Mouse (Mus musculus) CD8-positive naive resting alpha-beta T cell, adult 2 months (primary cell): ENCODE data around the gene Mitf.

ENCODE experiments used
- DNase-seq, 2 experiments: peaks; one replicate each; pipeline ENCODE4 v3.0.0; 2022; ENCODE audit warnings: low read depth in 2 of 2, low spot score in 2 of 2

Mitf gene

DNA sequence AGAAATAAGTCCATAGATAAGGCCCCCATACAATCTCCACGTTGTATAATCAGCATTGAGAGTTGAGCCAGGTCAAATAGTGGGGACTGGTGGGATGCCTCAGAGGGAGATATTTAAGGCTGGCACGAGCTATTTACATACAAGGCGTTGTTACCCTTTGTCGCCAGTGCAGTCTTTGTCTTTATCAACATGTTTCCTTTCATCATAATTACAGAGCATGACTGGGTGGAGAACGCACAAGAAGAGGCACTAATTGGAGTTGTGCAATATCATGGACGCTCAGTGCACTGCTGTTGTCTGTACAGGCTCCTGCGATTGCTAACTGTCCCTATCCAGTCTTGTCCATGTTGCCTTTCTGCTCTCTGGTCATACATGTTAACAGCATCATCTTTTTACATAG is 15.0 kb downstream of the Mitf start:
- DNase-seq = no peak

DNA sequence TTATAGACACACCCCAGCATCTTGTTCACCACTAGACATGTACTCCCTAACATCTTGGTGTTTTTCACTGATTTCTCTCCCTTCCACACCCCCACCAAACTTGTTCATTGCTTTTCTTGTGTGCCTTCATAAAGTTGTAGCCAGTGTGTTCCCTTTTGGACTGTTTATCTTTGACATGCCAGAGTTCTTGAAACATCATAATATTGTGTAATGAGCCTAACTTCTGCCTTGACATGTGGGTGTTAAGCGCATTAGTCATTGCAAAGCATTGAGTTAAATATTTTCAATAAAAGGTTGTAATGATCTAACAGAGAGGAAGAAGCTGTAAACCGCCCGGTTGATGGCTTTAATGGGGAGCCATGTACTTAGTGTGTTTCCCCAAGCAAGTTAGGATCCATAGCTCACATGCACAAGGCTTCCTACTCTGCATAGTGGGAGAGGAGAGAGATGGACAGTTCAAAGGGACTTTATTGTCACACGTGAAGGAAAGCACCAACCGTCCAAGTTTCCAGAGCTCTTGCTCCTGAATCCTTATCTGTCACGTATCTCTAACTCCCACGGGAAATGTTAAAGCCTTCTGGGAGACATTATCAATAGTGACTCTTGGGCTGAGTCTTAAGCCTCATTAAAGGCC is 19.9 kb downstream of the Mitf start:
- no peak for DNase-seq

DNA sequence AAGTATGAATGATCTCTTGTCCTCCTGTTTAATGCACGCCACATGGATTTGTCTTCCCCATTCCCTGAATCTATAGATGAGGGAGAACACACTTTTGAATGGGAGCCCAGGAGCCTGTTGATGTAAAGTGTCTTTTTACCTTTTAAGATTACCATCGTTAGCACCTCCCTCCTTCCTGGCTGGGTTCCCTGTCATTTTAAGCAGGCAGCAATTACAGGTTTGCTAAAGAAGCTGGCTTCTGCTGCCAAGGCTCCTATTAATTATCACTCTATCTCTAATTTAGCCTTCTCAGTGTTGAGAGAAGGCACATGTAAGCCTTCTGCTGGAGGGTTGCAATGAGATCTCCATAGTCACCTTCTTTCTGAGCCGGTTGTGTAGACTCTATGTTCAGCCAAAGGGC is 21.2 kb downstream of the Mitf start:
- DNase-seq = no peak

DNA sequence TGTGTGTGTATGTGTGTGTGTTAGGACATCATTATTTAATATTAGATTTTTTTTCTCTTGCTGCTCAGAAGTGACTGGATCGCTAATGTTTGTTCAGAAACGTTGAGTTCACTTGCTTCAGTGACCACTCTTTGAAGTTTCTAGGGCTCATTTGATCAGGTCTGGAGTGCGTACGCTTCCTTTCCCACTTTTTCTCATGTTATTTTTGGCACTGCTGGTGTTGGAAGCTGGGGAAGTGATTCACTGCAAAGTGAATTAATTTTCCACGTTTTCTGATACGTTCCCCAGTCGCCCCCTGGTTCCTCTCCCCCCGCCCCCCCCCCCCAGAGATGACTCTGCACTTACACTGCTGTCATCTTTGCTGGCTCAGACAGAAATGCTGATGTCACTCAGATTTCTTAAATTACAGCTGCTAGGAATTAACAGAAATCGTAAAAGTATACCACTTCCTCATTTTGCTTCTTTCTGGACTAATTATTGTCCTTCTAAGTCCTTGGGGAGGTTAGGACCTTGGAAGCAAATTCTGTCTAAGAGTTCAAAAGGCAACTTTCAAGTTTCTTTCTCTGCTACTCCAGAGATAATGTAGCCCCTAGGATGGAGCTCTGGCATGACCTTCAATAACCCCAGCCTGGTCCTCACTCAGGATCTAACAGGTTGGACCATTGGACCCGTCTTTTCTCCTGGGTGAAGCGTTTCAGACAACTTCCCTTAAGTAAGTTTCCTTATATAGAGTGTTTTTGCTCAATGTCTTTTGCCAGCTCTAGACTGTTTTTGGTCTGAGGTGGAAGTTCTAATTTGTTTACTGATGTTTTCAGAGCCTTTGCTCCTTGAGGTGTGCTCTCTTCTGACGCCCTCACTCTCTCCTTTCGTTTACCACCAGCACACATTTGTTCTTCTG is 22.2 kb downstream of the Mitf start:
- no peak for DNase-seq

DNA sequence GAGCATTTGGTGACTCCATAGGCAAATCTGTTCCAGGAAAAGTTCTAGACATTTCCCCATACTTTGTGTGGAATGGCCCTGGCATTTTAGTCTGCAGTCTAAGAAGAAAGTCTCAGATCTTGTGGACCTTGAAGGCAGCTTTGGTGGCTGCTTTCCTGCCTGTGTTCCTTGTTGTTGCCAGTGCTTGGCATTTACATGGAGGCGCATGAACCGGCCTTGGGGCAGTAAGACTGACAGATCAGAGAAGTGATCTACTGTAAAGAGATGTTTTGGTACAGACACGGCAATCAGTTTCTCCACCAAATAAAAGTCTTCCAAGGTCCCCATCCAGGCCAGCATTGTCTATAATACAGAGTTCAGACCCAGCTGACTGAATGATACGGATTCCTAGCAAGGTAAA is 25.6 kb downstream of the Mitf start:
- DNase-seq = no peak

DNA sequence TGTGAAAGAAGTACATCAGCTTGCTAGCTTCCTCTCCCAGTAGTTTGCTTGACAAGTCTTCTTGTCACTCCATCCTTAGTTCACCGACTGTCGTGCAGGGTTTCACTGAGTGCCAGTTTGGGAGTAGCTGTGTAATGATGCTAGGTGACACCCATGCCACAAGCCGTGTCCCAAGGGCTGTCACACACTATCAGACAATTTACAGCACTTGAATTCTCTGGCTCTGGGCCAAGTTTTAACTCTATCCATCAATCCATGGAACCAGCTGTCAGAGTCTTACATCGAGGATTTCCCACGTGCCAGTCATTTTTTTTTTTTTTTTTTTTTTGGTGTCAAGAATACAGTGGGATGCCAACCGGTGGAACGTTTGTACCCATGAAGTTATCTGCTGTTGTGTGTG is 29.3 kb downstream of the Mitf start:
- no peak for DNase-seq

DNA sequence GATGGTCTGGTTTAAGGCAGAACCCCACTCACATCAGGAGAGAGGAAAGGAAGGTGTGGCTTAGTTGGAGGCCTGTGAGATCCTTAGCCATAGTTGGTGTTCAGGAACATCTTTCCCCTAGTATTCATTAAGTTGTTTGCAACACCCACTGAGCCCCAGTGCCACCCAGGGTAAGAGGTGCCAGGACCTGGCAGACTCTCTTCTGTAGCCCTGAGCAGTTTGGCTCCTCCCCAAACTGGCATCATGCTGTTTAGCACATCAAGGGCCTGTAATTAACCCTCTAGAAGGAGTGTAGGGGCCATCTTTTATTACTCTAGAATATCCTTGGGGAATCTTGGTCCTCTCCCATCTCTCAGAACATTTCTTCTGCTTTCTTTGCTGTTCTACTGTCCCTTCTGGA is 30.9 kb downstream of the Mitf start:
- DNase-seq = no peak

DNA sequence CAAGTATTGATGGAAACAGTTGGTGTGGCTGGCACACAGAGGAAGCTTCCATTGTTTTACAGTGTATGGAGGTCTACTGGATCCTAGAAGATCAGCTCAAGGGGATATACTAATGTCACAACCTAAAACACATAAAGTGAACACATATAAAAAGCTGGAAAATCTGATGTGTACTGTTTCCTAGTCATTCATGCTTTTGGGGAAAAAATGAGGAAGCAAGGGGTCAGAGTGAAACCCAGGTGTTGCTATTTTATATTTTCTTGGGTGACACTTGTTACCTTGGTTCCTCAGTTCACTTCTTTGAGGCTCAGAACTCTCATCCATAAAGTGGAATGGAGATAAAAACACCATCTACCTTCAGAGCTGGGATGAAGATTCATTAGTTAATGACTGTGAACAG is 32.7 kb downstream of the Mitf start:
- DNase-seq = no peak

DNA sequence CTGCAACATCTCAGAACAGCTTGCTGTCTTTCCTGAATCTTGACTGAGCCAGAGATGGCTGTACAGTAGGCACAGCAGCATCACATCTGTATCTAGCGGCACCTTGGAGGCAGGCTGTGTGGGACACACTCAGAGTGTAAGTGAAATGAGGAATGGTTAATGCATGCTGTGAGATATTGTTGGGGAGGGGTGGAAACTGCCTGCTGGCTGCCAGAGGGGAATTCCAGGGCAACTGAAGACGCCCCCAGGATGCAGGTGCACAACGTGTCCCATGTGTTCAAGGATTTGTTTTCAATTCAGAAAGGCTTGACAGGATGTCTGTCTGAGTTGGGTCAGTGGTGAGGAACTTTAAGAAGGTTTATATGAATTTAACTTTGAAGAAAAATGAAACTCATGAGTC is 37.3 kb downstream of the Mitf start:
- no peak for DNase-seq

DNA sequence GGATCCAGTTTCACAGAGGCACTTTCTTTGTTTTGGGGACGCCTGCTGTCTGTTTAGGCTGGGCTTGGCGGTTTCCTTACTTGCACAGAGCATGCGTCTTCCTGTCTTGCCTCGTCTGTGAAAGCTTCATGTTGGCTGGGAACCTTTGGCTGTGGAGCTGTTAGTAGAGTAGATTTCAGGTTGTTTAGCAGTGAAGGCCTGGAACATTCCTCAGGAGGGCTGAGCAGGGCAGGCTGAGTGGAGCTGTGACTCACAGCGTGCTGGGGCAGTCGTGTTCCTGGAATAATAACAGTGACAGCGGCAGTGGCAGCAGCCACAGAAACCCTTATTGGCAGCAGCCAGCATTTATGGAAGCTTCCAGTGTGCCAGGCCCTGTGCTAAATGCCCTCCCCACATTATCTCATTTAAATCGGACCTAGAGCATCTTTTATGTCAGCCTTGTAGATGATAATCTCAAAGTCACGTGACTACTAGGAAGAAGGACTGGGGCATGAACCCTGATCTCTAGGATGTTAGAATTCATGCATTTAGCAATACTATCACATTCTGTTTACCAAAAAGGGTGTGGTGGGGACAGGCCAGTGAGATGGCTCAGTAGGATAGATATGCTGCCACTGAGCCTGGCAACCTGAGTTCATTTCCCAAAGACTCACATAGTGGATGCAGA is 41.5 kb downstream of the Mitf start:
- no peak for DNase-seq

DNA sequence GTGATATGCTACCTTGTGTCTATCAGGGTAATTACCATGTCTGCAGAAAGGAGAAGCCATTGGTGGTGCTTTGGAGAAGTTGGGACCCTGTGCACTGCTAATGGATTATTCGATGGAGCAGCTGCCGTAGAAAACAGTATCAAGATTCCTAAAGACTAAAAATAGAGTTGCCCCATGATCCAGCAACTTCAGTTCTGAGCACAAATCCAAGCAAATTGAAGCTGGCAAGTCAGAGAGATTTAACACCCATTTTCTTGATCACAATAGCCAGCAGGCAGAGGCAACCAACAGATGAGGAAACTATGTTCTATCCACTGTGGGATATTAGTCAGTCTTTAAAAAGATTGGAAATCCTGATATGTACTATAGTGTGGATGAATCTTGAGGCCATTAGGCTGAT is 47.4 kb downstream of the Mitf start:
- DNase-seq = no peak

DNA sequence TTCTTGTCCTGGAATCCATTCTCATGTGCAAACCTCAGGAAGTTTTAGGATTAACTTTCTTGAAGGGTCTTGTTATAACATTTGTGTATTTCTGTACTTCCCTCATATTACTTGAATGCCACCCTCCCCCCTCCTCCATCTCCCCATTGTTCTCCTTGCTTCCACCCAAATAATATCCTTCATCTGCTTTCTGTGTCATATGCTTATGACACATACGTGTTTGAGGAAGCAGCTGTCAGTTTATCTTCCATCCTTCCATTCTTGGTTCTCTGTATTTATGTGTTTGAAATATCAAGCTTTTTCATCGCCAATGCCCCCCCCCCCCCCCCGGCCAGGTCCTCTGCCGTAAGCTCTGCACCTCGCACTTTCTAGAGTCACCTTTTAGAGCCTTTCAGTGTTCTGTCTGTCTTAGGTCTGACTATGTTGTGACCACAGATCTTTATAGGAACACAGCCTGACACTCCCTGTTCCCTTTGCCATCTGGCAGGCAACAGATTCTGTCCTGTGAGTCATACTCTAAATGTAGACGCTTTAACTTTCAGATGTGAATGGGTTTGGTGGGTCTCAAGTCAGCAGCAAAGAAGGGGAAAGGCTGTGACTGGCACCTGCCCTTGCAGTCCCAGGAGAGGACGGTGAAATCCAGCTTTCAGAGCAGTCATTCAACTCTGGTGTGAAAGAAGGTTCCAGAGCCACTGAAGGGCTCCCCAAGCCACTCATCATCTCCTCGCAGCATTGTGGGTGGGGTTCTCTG is 48.7 kb downstream of the Mitf start:
- no peak for DNase-seq

DNA sequence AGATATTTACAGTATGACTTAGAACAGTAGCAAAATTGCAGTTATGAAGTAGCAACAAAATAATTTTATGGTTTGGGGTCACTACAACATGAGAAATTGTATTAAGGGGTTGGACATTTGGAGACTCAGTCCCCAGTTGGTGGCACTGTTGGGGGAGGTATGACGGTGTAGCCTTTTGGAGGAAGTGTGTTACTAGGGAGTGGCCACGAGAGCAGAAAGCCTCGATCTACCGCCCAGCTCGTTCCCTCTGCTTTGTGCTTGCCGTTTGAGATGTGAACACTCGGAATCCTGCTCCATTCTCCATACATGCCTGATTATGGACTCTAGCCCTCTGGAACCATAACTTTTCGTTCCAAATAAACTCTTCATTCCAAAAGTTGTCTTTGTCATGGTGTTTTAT is 49.6 kb downstream of the Mitf start:
- DNase-seq = no peak

DNA sequence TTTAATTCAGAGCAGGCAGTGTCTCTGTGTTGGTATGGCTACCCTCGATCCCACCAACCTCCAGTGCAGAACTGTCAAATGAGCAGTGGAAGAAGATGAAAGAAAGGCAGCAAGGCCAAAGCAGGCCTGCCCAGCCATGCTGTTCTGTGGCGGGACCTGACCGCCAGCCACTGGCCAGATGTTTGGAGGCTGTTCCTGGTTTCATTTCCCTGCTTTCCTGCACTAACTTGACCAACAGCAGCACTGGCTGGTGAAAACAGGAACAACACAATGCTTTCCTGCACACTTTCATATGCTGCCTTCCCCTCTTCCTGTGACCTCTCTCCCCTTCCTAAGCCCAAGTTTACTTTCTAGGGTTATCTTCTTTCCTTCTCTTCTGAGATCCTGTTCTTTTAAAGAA is 50.8 kb downstream of the Mitf start:
- no peak for DNase-seq

DNA sequence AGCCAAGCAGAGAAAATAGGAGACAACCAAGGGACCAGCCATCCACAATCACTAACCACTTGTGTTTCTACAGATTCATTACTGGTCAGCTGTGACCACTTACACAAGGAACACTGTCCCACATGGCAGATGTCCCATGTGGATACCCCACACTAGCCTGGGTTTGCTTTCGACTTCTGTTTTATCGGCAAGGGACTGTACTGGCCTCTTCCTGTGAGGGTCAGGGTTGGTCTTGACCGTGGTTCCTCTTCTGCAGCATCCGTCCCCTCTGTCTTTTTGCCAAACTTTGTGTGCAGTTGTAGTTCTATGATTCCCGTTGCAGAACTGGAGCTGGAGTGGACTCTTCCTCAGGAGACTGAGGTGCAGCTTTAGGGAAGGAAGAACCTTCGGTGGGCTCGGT is 59.7 kb downstream of the Mitf start:
- DNase-seq = no peak

DNA sequence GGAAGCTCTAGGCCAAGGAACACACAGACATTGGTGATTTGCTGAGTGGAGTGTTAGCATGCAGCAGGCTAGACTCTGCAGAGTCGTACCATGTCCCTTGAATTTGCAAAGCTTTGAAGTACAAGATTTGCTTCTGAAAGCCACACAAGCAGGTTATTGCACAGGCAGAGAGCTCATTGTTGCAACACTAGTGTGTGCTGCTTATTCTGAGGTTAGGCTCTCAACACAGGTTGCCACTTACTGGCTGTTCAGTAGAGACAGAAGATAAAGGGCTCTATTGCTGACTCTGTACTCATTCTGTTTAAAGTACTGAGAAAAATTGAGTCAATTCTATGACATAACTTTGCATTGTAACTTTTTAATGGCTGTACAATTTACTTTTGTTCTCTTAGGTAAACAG is 61.2 kb downstream of the Mitf start:
- DNase-seq = no peak

DNA sequence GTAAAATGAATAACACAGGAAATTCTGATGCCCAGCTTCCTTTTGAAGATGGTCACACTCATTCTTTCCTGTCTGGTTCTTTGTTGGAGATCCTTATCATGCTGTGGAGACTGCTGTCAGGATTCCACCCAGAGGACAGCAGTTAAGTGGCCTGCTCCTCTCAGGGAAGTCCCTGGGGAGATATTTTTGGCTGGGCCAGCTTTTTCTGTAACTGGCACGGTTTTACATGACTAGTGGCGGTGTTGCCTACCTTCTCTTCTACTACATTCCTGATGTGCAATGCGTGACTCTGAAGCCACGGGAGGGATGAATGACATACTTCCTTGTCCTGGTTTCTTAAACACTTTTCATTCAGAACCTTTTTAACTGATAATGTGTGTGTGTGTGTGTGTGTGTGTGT is 63.1 kb downstream of the Mitf start:
- no peak for DNase-seq

DNA sequence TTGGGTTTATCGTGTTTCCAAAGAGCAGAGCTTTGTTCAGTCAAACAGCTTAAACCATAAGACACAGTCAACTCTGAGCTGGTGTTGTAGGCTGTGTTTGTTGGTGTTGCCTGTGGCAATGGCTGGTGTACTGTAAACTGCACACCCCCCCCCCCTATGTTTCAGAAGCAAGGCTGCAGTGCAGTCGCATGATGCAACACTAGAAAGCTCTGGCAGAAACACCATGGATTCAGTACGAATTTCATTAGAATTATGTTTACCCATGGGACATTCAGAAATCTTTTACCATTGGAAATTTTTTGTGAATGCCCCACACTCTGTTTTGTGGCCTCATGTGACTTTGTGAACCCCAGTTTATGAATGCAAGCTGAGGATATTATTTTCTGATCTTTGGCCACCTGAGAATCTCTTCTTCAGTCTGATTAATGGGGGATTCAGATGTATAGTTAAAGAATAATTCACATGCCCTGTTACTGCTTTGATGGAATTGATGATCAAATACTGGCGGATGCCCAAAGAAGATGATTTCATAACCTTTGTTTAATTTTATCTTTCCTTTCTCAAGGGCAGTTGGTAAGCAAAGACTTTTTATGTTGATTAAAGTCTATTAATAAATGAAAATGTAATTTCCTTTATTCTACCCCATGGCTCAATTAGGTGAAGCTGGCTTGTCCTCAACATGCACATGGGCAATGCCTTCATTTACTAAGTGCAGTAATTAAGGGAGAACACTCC is 64.6 kb downstream of the Mitf start:
- no peak for DNase-seq

DNA sequence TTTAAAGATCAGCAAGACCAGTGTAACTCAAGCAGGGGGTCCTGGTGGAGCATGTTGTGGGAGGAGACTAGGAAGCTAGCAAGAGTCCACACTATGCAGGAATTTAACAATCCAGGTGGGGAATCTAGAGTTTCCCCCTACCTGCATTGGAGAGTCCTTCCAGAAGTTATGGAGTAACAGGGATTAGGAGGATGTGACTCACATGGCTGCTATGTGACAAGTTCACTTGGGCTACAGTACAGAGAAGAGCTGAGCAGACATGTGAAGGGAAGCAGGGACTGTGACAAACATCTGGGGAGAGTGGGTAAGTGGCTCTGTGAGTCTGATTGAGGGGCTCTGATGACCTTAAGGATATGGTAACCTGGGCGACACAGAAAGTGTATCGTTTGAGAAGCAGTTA is 66.2 kb downstream of the Mitf start:
- DNase-seq = no peak

DNA sequence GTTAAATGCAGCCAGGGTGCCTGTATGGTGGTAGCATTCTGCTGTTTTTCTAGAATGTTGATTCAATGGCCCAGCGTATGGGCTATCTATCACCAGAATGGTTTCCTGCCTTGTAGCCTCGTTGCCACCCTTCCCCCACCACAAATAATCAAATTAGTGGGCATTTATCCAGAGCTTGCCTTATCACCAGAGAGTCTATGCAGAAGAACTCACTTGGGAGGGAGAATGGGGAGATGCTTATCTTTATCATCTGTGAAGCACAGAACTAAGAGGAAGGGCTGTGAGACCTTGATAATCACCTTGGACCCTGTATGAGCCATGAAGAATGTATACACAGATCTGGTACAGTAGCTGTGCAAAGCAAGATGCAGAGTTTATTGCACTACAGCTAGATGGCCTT is 70.1 kb downstream of the Mitf start:
- DNase-seq = no peak

DNA sequence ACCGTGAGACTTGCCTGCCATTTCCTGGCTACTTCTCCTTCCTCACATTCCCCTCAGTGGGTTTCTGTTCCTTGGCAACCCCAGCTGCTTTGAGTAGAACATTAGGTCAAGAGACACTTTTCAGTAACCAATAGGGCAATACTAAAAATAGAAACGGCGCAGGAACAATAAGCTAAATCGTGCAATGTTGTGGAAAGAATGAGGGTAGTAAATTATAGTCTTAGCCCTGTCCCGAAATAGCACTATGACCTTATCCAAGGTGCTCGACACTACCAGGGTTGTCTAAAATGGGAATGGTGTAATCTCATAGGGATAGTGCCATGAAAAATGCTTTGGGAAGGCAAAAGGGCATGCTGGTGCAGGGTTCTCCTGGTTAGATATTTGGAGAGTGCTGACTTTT is 70.6 kb downstream of the Mitf start:
- DNase-seq = no peak
